Mouse (Mus musculus) CH12.LX (cell line): ENCODE measurements at regions not wholly inside any gene's neighbourhood (a gene's known extent, or its start where the extent isn't known, plus 50 kb on each side); places are given as distances from the start of the nearest gene placed in this dataset.
A peak's percentile ranks its signal among the peaks of the same experiment; 100 is the strongest.

Experiments
- DNase-seq: peaks from one replicate; pipeline ENCODE4 v3.0.0-alpha.2; 2013; ENCODE audit errors: extremely low read depth
- H3K27ac ChIP-seq: 2 replicates; pipeline ENCODE4 v1.5.1; 2012; ENCODE audit warnings: low read depth, mild to moderate bottlenecking, control low read depth, moderate library complexity; ENCODE audit not compliant: insufficient read depth
- H3K27me3 ChIP-seq: replicated peaks from 2 replicates; pipeline ENCODE3; 2012; ENCODE audit warnings: inconsistent platforms
- H3K36me3 ChIP-seq, 2 experiments: replicated peaks in 1 of 2; 2 replicates each; pipeline versions ENCODE3 to v1.6.1; 2012; ENCODE audit warnings: inconsistent platforms in 1 of 2, low read length in 1 of 2, mild to moderate bottlenecking in 1 of 2, mixed read lengths in 1 of 2, moderate library complexity in 1 of 2; ENCODE audit not compliant: control insufficient read depth in 1 of 2, insufficient read depth in 1 of 2
- H3K4me1 ChIP-seq, 2 experiments: 2 replicates each; pipeline ENCODE4 v1.6.1; 2012; ENCODE audit warnings: inconsistent platforms in 1 of 2, moderate library complexity in 1 of 2; ENCODE audit not compliant: insufficient read depth in 2 of 2, control insufficient read depth in 1 of 2
- H3K4me2 ChIP-seq: 2 replicates; pipeline ENCODE4 v1.6.1; 2012; ENCODE audit warnings: low read depth, mild to moderate bottlenecking, control low read depth; ENCODE audit not compliant: poor library complexity, insufficient read depth, severe bottlenecking
- H3K4me3 ChIP-seq, 3 experiments: fragments of 150-350 bp in 1 of 3; sonication (generic) in 1 of 3; replicated peaks in 1 of 3; 2 replicates each; pipeline versions ENCODE3 to v1.5.1; 2011 to 2012; ENCODE audit warnings: low read depth in 2 of 3, low read length in 2 of 3, mild to moderate bottlenecking in 2 of 3, moderate library complexity in 2 of 3, control low read depth in 1 of 3, improper control_type of control experiment in 1 of 3, inconsistent platforms in 1 of 3, mixed read lengths in 1 of 3; ENCODE audit not compliant: poor library complexity in 1 of 3
- H3K79me2 ChIP-seq: replicated peaks from 2 replicates; pipeline ENCODE4 v1.6.1; 2012; ENCODE audit warnings: mild to moderate bottlenecking, moderate library complexity; ENCODE audit not compliant: control insufficient read depth, poor library complexity, insufficient read depth, severe bottlenecking; ENCODE audit errors: extremely low read depth
- H3K9ac ChIP-seq: 2 replicates; pipeline ENCODE4 v1.6.1; 2012; ENCODE audit warnings: low read depth, mild to moderate bottlenecking, control low read depth, moderate library complexity; ENCODE audit not compliant: insufficient read depth
- H3K9me3 ChIP-seq: replicated peaks from 2 replicates; pipeline ENCODE3; 2012; ENCODE audit warnings: low read length, inconsistent platforms, mixed read lengths
- BHLHE40 ChIP-seq: IDR thresholded peaks from 2 replicates; pipeline ENCODE4 v1.6.1; 2011; ENCODE audit warnings: mild to moderate bottlenecking, low read depth, low read length, improper control_type of control experiment
- CHD1 ChIP-seq: IDR thresholded peaks from 2 replicates; pipeline ENCODE4 v1.6.1; 2012; ENCODE audit warnings: low read depth, low read length, improper control_type of control experiment, inconsistent platforms
- CHD2 ChIP-seq: IDR thresholded peaks from 2 replicates; pipeline ENCODE4 v1.6.1; 2011; ENCODE audit warnings: low read length, improper control_type of control experiment
- E2F4 ChIP-seq: IDR thresholded peaks from 2 replicates; pipeline ENCODE4 v1.6.1; 2011; ENCODE audit warnings: low read depth, low read length, improper control_type of control experiment; ENCODE audit not compliant: insufficient replicate concordance
- EP300 ChIP-seq: IDR thresholded peaks from 2 replicates; pipeline ENCODE4 v1.6.1; 2011; ENCODE audit warnings: low read length, improper control_type of control experiment
- ETS1 ChIP-seq: conservative IDR thresholded peaks from 2 replicates; pipeline ENCODE4 v1.6.1; 2012; ENCODE audit warnings: low read depth, mild to moderate bottlenecking, inconsistent platforms, low read length, improper control_type of control experiment, moderate library complexity
- HCFC1 ChIP-seq: IDR thresholded peaks from 2 replicates; pipeline ENCODE4 v1.6.1; 2012; ENCODE audit warnings: low read depth, mild to moderate bottlenecking, inconsistent platforms, low read length, improper control_type of control experiment
- IRF4 ChIP-seq: IDR thresholded peaks from 2 replicates; pipeline ENCODE4 v1.6.1; 2014; ENCODE audit warnings: low read depth, mild to moderate bottlenecking, inconsistent platforms, low read length, improper control_type of control experiment
- KAT2A ChIP-seq: IDR thresholded peaks from 2 replicates; pipeline ENCODE4 v1.6.1; 2012; ENCODE audit warnings: low read length, improper control_type of control experiment, inconsistent platforms; ENCODE audit not compliant: insufficient replicate concordance
- MAFK ChIP-seq: IDR thresholded peaks from 2 replicates; pipeline ENCODE4 v1.6.1; 2011; ENCODE audit warnings: low read length, improper control_type of control experiment; ENCODE audit not compliant: insufficient replicate concordance
- MAX ChIP-seq: IDR thresholded peaks from 2 replicates; pipeline ENCODE4 v1.6.1; 2011; ENCODE audit warnings: low read length, improper control_type of control experiment
- MAZ ChIP-seq: IDR thresholded peaks from 2 replicates; pipeline ENCODE4 v1.6.1; 2012; ENCODE audit warnings: low read depth, mild to moderate bottlenecking, inconsistent platforms, low read length, improper control_type of control experiment, moderate library complexity
- MEF2A ChIP-seq: IDR thresholded peaks from 2 replicates; pipeline ENCODE4 v1.6.1; 2014; ENCODE audit warnings: low read depth, mild to moderate bottlenecking, inconsistent platforms, low read length, improper control_type of control experiment, borderline replicate concordance
- MXI1 ChIP-seq: IDR thresholded peaks from 2 replicates; pipeline ENCODE4 v1.6.1; 2011; ENCODE audit warnings: mild to moderate bottlenecking, low read depth, low read length, improper control_type of control experiment
- PAX5 ChIP-seq: IDR thresholded peaks from 2 replicates; pipeline ENCODE4 v1.6.1; 2012; ENCODE audit warnings: low read length, inconsistent platforms, mixed read lengths
- RAD21 ChIP-seq: IDR thresholded peaks from 2 replicates; pipeline ENCODE4 v1.6.1; 2011; ENCODE audit warnings: low read depth, mild to moderate bottlenecking, low read length, improper control_type of control experiment, moderate library complexity
- RCOR1 ChIP-seq: conservative IDR thresholded peaks from 2 replicates; pipeline ENCODE4 v1.6.1; 2012; ENCODE audit warnings: low read depth, mild to moderate bottlenecking, inconsistent platforms, low read length, improper control_type of control experiment
- TCF12 ChIP-seq: IDR thresholded peaks from 2 replicates; pipeline ENCODE4 v1.6.1; 2014; ENCODE audit warnings: low read depth, mild to moderate bottlenecking, inconsistent platforms, low read length, improper control_type of control experiment
- USF2 ChIP-seq: conservative IDR thresholded peaks from 2 replicates; pipeline ENCODE4 v1.6.1; 2011; ENCODE audit warnings: low read depth, low read length, improper control_type of control experiment
- ZC3H11A ChIP-seq: IDR thresholded peaks from 2 replicates; pipeline ENCODE4 v1.6.1; 2012; ENCODE audit warnings: low read depth, mild to moderate bottlenecking, inconsistent platforms, low read length, improper control_type of control experiment
- ZKSCAN1 ChIP-seq: IDR thresholded peaks from 2 replicates; pipeline ENCODE4 v1.6.1; 2012; ENCODE audit warnings: low read depth, inconsistent platforms, low read length, improper control_type of control experiment, borderline replicate concordance
- dilution Hi-C: fragments of 300-500 bp; cut with MboI; formaldehyde crosslinking; loops from 2 replicates; pipeline ENCODE4 v1.14.3; 2020; ENCODE audit warnings: low sequenced_read_pairs; ENCODE audit not compliant: extremely low pct_unique_long_range_greater_than_20kb, extremely low pct_ligation_motif_present
- in situ Hi-C: fragments of 300-500 bp; cut with MboI; formaldehyde crosslinking; loops from 3 replicates; pipeline ENCODE4 v1.14.3; 2019; ENCODE audit warnings: low sequenced_read_pairs, low pct_ligation_motif_present, low pct_unique_long_range_greater_than_20kb, mixed read lengths

GRCm38 (mm10) chr13:90545816-90546215 is 359.3 kb downstream of the Atp6ap1l start:
- DNase-seq: no peak
- dilution Hi-C loops: no loop called here
- in situ Hi-C loops: no loop called here
- Histone ChIP-seq H3K79me2 (no peaks in the 10 kb centered on the region), H3K27ac (no peak overlapping the region), H3K9me3 (no peaks in the 10 kb centered on the region), H3K36me3 (no peaks in the 10 kb centered on the region), H3K27me3 (no peaks in the 10 kb centered on the region), H3K4me1 (no peaks in the 10 kb centered on the region), H3K9ac (no peak overlapping the region), H3K4me3 (no peak overlapping the region)
- TF ChIP-seq MEF2A (no peak), MAZ (no peak), MAX (no peak), IRF4 (no peak), USF2 (no peak), PAX5 (no peak)
- TF ChIP-seq, all 38 proteins: peak for 0
- H3K4me2 ChIP-seq: no peak overlapping the region

DNA sequence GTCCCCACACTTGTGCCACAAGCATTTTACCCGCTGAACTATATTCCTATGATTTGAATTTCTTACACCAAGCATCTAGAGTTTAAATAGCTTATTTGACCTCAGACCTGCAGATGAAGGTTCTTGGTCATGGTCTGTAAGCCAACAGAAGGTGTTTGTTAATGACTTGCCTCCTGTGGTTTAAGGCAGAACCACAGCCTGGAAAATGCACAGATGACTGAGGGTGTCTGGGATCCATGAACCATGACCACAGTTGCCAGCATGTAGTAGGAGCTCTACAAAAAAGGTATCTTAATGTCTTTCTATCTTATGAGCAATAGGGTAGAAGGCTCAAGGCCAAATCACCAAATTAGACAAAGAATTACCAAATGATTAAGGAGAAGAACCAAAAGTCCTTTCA is 367.6 kb downstream of the Atp6ap1l start:
- Histone ChIP-seq H3K4me3 (no peak overlapping the region), H3K27me3 (no peaks in the 10 kb centered on the region), H3K36me3 (no peaks in the 10 kb centered on the region), H3K27ac (no peak overlapping the region), H3K9me3 (no peaks in the 10 kb centered on the region), H3K9ac (no peak overlapping the region), H3K4me1 (peaks cover 0 to 13% of the 10 kb centered on the region in 2 experiments; a peak in 2 of 4 replicates), H3K79me2 (no peaks in the 10 kb centered on the region), H3K4me2 (no peak overlapping the region)
- TF ChIP-seq MAFK: 0 out of 2 replicates have a peak, but pooled peaks have one; percentile 36
- peak; percentile 62 for TF ChIP-seq EP300
- TF ChIP-seq ETS1: 0 out of 2 replicates have a peak, but pooled peaks have one; percentile 19
- TF ChIP-seq RCOR1: no peak
- no peak for TF ChIP-seq ZKSCAN1
- in situ Hi-C loops (no loop called here), dilution Hi-C loops (no loop called here)
- DNase-seq: peak; percentile 56

DNA sequence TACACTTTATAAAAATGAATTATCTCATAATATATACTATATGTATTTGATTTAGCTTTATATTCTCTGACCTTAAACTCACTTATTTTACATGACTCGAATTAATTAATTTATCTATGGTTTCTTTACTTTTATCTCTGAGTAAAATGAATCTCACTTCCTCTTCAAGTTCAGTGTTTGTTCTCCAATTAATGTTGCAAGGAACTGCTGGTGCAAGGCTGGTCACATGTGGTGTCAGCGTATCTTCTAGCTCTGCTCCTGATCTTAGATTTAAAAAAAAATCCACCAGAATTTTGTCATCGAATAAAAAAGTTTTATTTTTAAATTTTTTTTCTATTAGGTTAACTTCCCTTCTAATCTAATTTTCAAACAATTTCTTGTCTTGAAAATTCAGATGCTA is 378.2 kb downstream of the Atp6ap1l start:
- H3K4me2 ChIP-seq: no peak overlapping the region
- no peak overlapping the region for H3K9ac ChIP-seq
- H3K27me3 ChIP-seq: no peaks in the 10 kb centered on the region
- no peaks in the 10 kb centered on the region for H3K79me2 ChIP-seq
- H3K9me3 ChIP-seq: no peaks in the 10 kb centered on the region
- TF ChIP-seq CHD1 (no peak), RCOR1 (no peak), RAD21 (no peak), ZC3H11A (no peak), MXI1 (no peak), E2F4 (no peak), HCFC1 (no peak), KAT2A (no peak), BHLHE40 (no peak), CHD2 (no peak), TCF12 (no peak), MAX (no peak), ZKSCAN1 (no peak)
- no peak for DNase-seq
- H3K4me3 ChIP-seq: no peak overlapping the region
- in situ Hi-C loops: no loop called here
- no peaks in the 10 kb centered on the region for H3K36me3 ChIP-seq
- H3K27ac ChIP-seq: no peak overlapping the region
- dilution Hi-C loops: no loop called here
- peaks cover 0 to under 1% of the 10 kb centered on the region in 2 experiments; a peak in 2 of 4 replicates for H3K4me1 ChIP-seq
